ENCODE assay signal across 9 mouse cellular contexts in the genomic region with DNA sequence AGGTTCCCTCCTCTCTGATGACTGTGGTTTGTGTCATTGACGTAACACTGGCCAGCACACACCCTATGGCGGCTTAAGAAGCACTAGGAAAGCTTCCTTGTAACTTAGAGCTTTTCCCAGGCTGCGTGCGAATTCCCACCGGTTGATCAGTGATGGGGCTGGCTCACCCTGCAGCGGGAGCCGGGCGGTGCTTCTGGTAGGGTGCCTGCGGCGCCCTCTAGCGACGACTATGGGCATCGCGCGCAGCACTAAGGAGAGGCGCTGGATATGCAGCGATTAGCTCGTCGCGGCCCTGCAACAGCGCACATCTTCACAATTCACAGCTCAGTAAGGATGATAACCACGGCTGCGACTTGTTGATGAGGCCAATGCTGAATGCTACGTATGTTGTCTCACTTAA. TPM values are rescaled to one million over a fixed set of nuclear protein-coding genes. Genes with fewer than 3 reads are reported as not detected.
DNase-seq lines count a peak whose midpoint lies in the region; ATAC-seq and TF ChIP-seq lines count a peak whose summit lies in the region.
"Had no signal": no experiment of that assay in that cellular context is flagged by ENCODE, and none has a peak within 500 bp of the region (broad histone marks: within the 10 kb centered on the region; RNA-seq: fewer than 3 reads in every experiment).

No protein-coding gene starts in this region.

- TF ChIP-seq POLR2A in testis, adult 2 months (IDR thresholded peaks at IDR 0.05; ENCODE audit: control insufficient read depth, low read depth, low read length), result no peak

- H3K36me3 ChIP-seq in midbrain, embryonic 14.5 days (ENCODE audit: control insufficient read depth, insufficient read depth, low read length), result no peaks in the 10 kb centered on the region
- H3K36me3 ChIP-seq in testis, adult 2 months (ENCODE audit: control insufficient read depth, insufficient read depth, low read length), result no peaks in the 10 kb centered on the region
- H3K36me3 ChIP-seq: heart, embryonic 15.5 days had no signal

- H3K4me3 ChIP-seq in midbrain, embryonic 14.5 days (replicated peaks; ENCODE audit: low read depth, low read length), result no peak overlapping the region
- no peak overlapping the region for H3K4me3 ChIP-seq in testis, adult 2 months (ENCODE audit: control insufficient read depth, low read depth, low read length)
- H3K4me3 ChIP-seq: heart, embryonic 15.5 days had no signal

- H3K4me1 ChIP-seq in midbrain, embryonic 14.5 days (ENCODE audit: control insufficient read depth, insufficient read depth, low read length), result peaks cover 11% of the 10 kb centered on the region
- peaks cover 7% of the 10 kb centered on the region; the same call in 1 of the 2 replicates for H3K4me1 ChIP-seq in testis, adult 2 months (ENCODE audit: control insufficient read depth, insufficient read depth, low read length)

- peak overlapping the region; percentile 16; the same call in 1 of the 2 replicates for H3K27ac ChIP-seq in midbrain, embryonic 14.5 days (replicated peaks; ENCODE audit: low read depth, low read length)
- no peak overlapping the region for H3K27ac ChIP-seq in testis, adult 2 months (ENCODE audit: control insufficient read depth, insufficient read depth, low read depth, low read length)
- H3K27ac ChIP-seq: heart, embryonic 15.5 days had no signal

- H3K4me2 ChIP-seq in midbrain, embryonic 14.5 days (ENCODE audit: low read length), result peak overlapping the region; percentile 26
- H3K4me2 ChIP-seq: heart, embryonic 15.5 days had no signal

- TF ChIP-seq CTCF in testis, adult 2 months (IDR thresholded peaks at IDR 0.05; ENCODE audit: control insufficient read depth, insufficient read depth, insufficient replicate concordance, low read depth, low read length), result peak; percentile 94; the same call in 1 of the 2 replicates

- 2% methylated on average over 24 of the region's 24 CpGs for WGBS in midbrain, embryonic 14.5 days

- peak overlapping the region; percentile 14; the same call in 1 of the 2 replicates for H3K9ac ChIP-seq in midbrain, embryonic 14.5 days (replicated peaks; ENCODE audit: low read length)
- H3K9ac ChIP-seq: heart, embryonic 15.5 days had no signal

- intact Hi-C loops in left cerebral cortex, postnatal 25 days (cut with DNase I), result no loop called here

- ATAC-seq in CD4-positive, CD25-positive, alpha-beta regulatory T cell, adult 4 months, result no peak
- 0 out of 2 replicates have a peak, but pooled peaks have one; percentile 25 for ATAC-seq in midbrain, embryonic 14.5 days (ENCODE audit: low FRiP score, low TSS enrichment)

- no peaks in the 10 kb centered on the region for H3K9me3 ChIP-seq in midbrain, embryonic 14.5 days (ENCODE audit: control insufficient read depth, low read length)
- H3K9me3 ChIP-seq: heart, embryonic 15.5 days had no signal

- peak; percentile 21 for DNase-seq in CD4-positive, CD25-positive, alpha-beta regulatory T cell, adult 2 months (ENCODE audit: low read depth, low spot score)
- DNase-seq in embryo, embryonic 11 days, result peak; percentile 90
- DNase-seq in gastrocnemius, postnatal 25 days, result peak; percentile 47
- DNase-seq in kidney, adult 18-20 months, result peak; percentile 75
- DNase-seq in left cerebral cortex, postnatal 25 days (ENCODE audit: low spot score in 2 of 2), result peak; percentile 91 to 92
- peak; percentile 94 for DNase-seq in midbrain, embryonic 14.5 days

- no peaks in the 10 kb centered on the region; the same call in 1 of the 2 replicates for H3K27me3 ChIP-seq in midbrain, embryonic 14.5 days (ENCODE audit: control insufficient read depth, insufficient read depth, low read length)
- H3K27me3 ChIP-seq in testis, adult 2 months (ENCODE audit: control insufficient read depth, insufficient read depth, low read length), result no peaks in the 10 kb centered on the region

RNA-seq across cellular contexts. Expression of a gene that starts 3.4 kb away (rescaled TPM):
- not detected for polyA plus RNA-seq in CD4-positive, CD25-positive, alpha-beta regulatory T cell, adult 4 months (2017; shearing (Covaris generic))
- under 1 TPM; 0.13 to 0.67 TPM for total RNA-seq in gastrocnemius, postnatal 25 days (2021)
- 100 to 1,000 TPM; 139 to 157 TPM for total RNA-seq in left cerebral cortex, postnatal 25 days (2021)
- 15.2 and 15.6 TPM in 2 replicates for polyA plus RNA-seq in midbrain, embryonic 14.5 days (2014; fragmentation: Nextera tagmentation; extraction: Ambion mirVana)
- polyA plus RNA-seq in testis, adult 2 months (2012; rRNA removed), result 1.8 and 2.2 TPM in 2 replicates

RNA-seq across cellular contexts. Expression of a gene that starts 43.1 kb away (rescaled TPM):
- not detected for polyA plus RNA-seq in CD4-positive, CD25-positive, alpha-beta regulatory T cell, adult 4 months (2017; shearing (Covaris generic))
- total RNA-seq in gastrocnemius, postnatal 25 days (2021), result not detected
- total RNA-seq in left cerebral cortex, postnatal 25 days (2021), result not detected
- not detected in 2 replicates for polyA plus RNA-seq in midbrain, embryonic 14.5 days (2014; fragmentation: Nextera tagmentation; extraction: Ambion mirVana)
- 10.8 and 12.8 TPM in 2 replicates for polyA plus RNA-seq in testis, adult 2 months (2012; rRNA removed)
- polyA plus RNA-seq: heart, embryonic 15.5 days had no signal

Comparison
In these comparisons a context has a peak if more than half of its experiments do, and no peak if none do; other contexts are left out.
1. DNase-seq: peak in every context shown above with its lines; median percentile 94 in midbrain, embryonic 14.5 days; 92 in left cerebral cortex, postnatal 25 days; 90 in embryo, embryonic 11 days; 75 in kidney, adult 18-20 months; 47 in gastrocnemius, postnatal 25 days; 21 in CD4-positive, CD25-positive, alpha-beta regulatory T cell, adult 2 months.